Mouse (Mus musculus) cerebellum, adult 2 months (tissue): ENCODE data around the gene Fam155a. TPM values are rescaled to one million over a fixed set of nuclear protein-coding genes. Genes with fewer than 3 reads are reported as not detected.

Source experiments
- DNase-seq, 2 experiments: peaks; one replicate each; pipeline ENCODE4 v3.0.0; 2021
- H3K27ac ChIP-seq: fragments of 200-500 bp; 2 replicates; pipeline ENCODE4 v1.5.1; 2012; ENCODE audit warnings: low read length, control low read depth, inconsistent platforms; ENCODE audit not compliant: insufficient read depth
- H3K27me3 ChIP-seq: fragments of 200-500 bp; 2 replicates; pipeline ENCODE4 v1.6.1; 2012; ENCODE audit warnings: inconsistent platforms, mild to moderate bottlenecking, low read length, moderate library complexity; ENCODE audit not compliant: control insufficient read depth, insufficient read depth
- H3K4me1 ChIP-seq: fragments of 200-500 bp; 2 replicates; pipeline ENCODE4 v1.6.1; 2011; ENCODE audit warnings: low read length; ENCODE audit not compliant: control insufficient read depth, insufficient read depth
- H3K4me3 ChIP-seq: fragments of 200-500 bp; replicated peaks from 2 replicates; pipeline ENCODE3; 2011; ENCODE audit warnings: mild to moderate bottlenecking, low read depth, low read length, control low read depth; ENCODE audit not compliant: insufficient read depth
- CTCF ChIP-seq: fragments of 200-500 bp; IDR thresholded peaks from 2 replicates; pipeline ENCODE4 v1.5.1; 2011; ENCODE audit warnings: low read depth, mild to moderate bottlenecking, control low read depth, low read length, moderate library complexity, borderline replicate concordance; ENCODE audit not compliant: insufficient read depth
- POLR2A ChIP-seq: fragments of 200-500 bp; IDR thresholded peaks from 2 replicates; pipeline ENCODE4 v1.6.1; 2011; ENCODE audit warnings: low read length, control low read depth, borderline replicate concordance; ENCODE audit not compliant: insufficient read depth
- WGBS: fragments of 180-500 bp; shearing (Covaris S2); methylation state at CpG from one replicate; pipeline ENCODE4 v1.1.7; 2018; 5-methylcytosine and 5-hydroxymethylcytosine counted together
- polyA plus RNA-seq: library from polyadenylated mRNA; depleted of rRNA; stranded (reverse); fragments of >200 nt; gene quantifications from 2 replicates; pipeline ENCODE4 v1.2.3, GENCODE M21; 2012

Fam155a gene
- polyA plus RNA-seq, 1 experiment, result 58.5 TPM

DNA sequence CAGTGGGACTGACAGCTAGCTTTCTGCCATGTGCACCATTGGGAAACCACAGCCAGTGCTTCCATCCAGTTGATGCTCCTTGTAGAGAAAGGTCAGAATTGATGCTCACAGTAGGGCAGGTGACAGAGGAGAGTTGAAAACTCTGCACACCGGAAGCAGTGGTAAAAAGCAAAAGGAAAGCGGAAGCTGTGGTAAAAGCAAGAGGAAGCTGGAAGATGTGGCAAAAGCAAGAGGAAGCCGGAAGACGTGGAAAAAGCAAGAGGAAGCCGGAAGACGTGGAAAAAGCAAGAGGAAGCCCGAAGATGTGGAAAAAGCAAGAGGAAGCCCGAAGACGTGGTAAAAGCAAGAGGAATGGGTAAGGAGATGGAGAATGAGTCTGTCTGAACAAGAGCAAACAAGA lies 354.8 kb downstream of the Fam155a start:
- Histone ChIP-seq H3K4me3 (no peak overlapping the region), H3K27ac (no peak overlapping the region), H3K27me3 (no peaks in the 10 kb centered on the region), H3K4me1 (no peaks in the 10 kb centered on the region)
- TF ChIP-seq CTCF, result no peak
- TF ChIP-seq POLR2A, result no peak
- DNase-seq, result no peak
- WGBS, result 89% methylated on average over 9 of the region's 9 CpGs

GRCm38 (mm10) chr8:9408480-9408879 lies 362.5 kb downstream of the Fam155a start:
- peaks cover 8% of the 10 kb centered on the region for H3K4me1 ChIP-seq
- no peak overlapping the region for H3K4me3 ChIP-seq
- no peak for DNase-seq
- no peak for TF ChIP-seq POLR2A
- TF ChIP-seq CTCF, result no peak
- WGBS, result 85% methylated on average over 5 of the region's 5 CpGs
- no peak overlapping the region for H3K27ac ChIP-seq
- no peaks in the 10 kb centered on the region for H3K27me3 ChIP-seq

GRCm38 (mm10) chr8:9406204-9406603 lies 364.8 kb downstream of the Fam155a start:
- TF ChIP-seq POLR2A, result no peak
- TF ChIP-seq CTCF, result no peak

DNA sequence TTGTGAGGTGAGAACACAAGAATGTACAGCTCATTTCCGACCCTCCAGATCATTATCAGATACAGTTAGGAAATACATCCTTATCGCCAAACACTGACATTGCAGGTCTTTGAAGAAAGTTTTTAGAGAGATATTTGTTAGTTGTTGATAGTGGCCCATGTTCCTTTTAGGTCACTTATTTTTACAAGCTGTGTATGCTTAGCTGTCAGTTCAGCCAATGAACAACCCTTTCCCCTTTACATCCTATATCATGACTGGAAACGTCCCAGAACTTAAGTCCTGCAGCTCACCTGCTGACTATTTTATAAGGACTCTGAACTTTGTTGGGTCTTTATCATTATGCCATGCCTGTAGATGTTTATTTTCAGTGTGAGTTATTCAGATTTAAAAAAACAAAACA lies 366.3 kb downstream of the Fam155a start:
- H3K27me3 ChIP-seq, result no peaks in the 10 kb centered on the region
- no peak for TF ChIP-seq CTCF
- no peak for TF ChIP-seq POLR2A
- peaks cover 8% of the 10 kb centered on the region for H3K4me1 ChIP-seq
- no peak overlapping the region for H3K4me3 ChIP-seq
- DNase-seq, result no peak
- no peak overlapping the region for H3K27ac ChIP-seq
- WGBS, result 90% methylated on average over 3 of the region's 3 CpGs

More at GRCm38 (mm10) chr8:9406204-9406603, 364.8 kb downstream of the Fam155a start:
- Histone ChIP-seq H3K27ac (0 out of 2 replicates have a peak overlapping the region, but pooled peaks have one; percentile 13), H3K4me3 (no peak overlapping the region), H3K4me1 (peaks cover 8% of the 10 kb centered on the region), H3K27me3 (no peaks in the 10 kb centered on the region)
- DNase-seq, result no peak
- WGBS, result 59% methylated on average over 6 of the region's 6 CpGs

GRCm38 (mm10) chr8:9402393-9402792 lies 368.6 kb downstream of the Fam155a start:
- WGBS, result 77% methylated on average over 4 of the region's 4 CpGs
- DNase-seq, result no peak
- H3K4me1 ChIP-seq, result peaks cover 8% of the 10 kb centered on the region
- no peak overlapping the region for H3K4me3 ChIP-seq
- no peak overlapping the region for H3K27ac ChIP-seq
- H3K27me3 ChIP-seq, result no peaks in the 10 kb centered on the region
- TF ChIP-seq POLR2A (no peak), CTCF (no peak)

DNA sequence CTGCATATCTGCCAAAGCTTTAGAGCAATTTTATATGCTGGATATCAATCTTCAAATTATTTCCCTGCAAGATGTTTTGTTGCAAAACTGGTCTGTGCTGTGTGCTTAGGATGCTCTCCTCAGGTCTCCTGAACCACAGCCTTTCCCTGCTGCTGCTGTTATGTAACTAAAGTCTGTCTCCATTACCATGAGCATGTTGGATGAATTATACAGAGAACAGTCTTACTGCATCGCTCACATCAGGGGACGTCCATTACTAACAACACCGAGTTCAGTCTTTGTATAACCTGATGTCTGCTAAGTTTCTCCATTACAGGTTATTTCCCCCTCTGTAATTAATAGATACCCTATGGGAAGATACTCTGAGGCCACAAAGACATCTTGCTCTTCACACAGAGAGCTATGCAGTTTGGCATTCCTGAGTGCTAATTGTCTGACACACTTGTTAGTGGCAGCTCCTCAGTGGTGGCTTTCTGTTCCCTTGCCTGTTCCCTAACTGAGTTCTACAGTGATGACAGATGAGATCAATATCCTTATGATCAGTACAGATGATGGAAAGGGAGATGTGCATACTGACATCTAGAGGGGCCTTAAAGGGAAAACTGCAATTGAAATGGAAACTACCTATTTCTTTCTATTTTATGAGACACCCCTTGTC lies 372.2 kb downstream of the Fam155a start:
- Histone ChIP-seq H3K4me1 (no peaks in the 10 kb centered on the region), H3K4me3 (no peak overlapping the region), H3K27me3 (no peaks in the 10 kb centered on the region), H3K27ac (no peak overlapping the region)
- TF ChIP-seq CTCF (no peak), POLR2A (no peak)
- DNase-seq, result peak in 1 of 2 experiments; percentile 29
- 71% methylated on average over 3 of the region's 3 CpGs for whole genome bisulfite sequencing

DNA sequence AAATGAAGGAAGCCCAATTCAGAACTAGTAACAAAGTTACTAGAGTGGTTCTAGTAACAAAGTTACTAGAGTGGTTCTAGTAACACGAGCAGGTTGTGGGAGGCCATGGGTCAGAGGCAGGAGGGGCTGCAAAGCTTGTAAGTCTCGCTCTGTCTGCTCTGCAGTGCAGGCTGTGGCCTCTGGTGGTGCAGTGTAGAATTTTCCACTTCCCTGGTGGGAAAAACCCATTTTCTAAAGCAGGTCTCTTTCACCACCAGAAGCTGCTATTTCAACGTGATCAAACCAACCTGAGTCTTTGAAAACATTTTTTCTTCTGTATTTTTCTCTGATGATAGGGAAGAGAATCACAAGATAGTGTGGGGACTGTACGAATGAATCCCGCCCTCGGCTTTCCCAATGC lies 372.9 kb downstream of the Fam155a start:
- TF ChIP-seq POLR2A (no peak), CTCF (no peak)
- Histone ChIP-seq H3K27ac (no peak overlapping the region), H3K4me1 (no peaks in the 10 kb centered on the region), H3K4me3 (no peak overlapping the region), H3K27me3 (no peaks in the 10 kb centered on the region)
- DNase-seq, result no peak
- 87% methylated on average over 6 of the region's 6 CpGs for WGBS

DNA sequence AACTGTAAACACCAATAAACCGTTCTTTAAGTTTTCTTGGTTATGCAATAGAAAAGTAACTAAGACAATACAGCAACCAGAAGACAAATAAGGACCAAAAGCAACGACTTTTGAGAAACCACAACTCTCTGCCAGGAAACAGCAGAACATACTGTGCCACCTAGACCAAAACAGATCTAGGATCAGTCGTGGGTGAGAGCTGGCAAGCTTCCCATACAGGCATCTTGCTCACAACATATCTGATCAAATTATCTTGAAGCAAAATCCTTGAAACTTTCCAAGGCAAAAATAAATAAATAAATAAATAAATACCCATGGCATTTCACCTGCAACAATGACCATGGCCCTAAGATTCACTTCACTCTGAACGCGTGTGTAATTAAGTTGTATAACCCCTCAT lies 376.3 kb downstream of the Fam155a start:
- WGBS, result 68% methylated on average over 5 of the region's 5 CpGs
- no peak for DNase-seq
- no peaks in the 10 kb centered on the region for H3K4me1 ChIP-seq

More for the DNA sequence above, 376.3 kb downstream of the Fam155a start:
- TF ChIP-seq POLR2A, result no peak
- TF ChIP-seq CTCF, result no peak
- Histone ChIP-seq H3K27me3 (no peaks in the 10 kb centered on the region), H3K4me3 (no peak overlapping the region), H3K27ac (no peak overlapping the region)
